Mouse (Mus musculus) thymus, adult 2 months (tissue): ENCODE measurements at regions not wholly inside any gene's neighbourhood (a gene's known extent, or its start where the extent isn't known, plus 50 kb on each side); places are given as distances from the start of the nearest gene placed in this dataset.

ENCODE experiments used
- DNase-seq: peaks from one replicate; pipeline ENCODE4 v3.0.0; 2021
- H3K27ac ChIP-seq: fragments of 200-500 bp; 2 replicates; pipeline ENCODE4 v1.5.1; 2012; ENCODE audit warnings: low read length, control low read depth; ENCODE audit not compliant: control insufficient read depth, insufficient read depth
- H3K27me3 ChIP-seq: fragments of 200-500 bp; 2 replicates; pipeline ENCODE4 v1.6.1; 2012; ENCODE audit warnings: mild to moderate bottlenecking, low read length, moderate library complexity, mixed read lengths; ENCODE audit not compliant: control insufficient read depth, insufficient read depth
- H3K36me3 ChIP-seq: fragments of 200-500 bp; 2 replicates; pipeline ENCODE4 v1.6.1; 2012; ENCODE audit warnings: mild to moderate bottlenecking, low read length, moderate library complexity; ENCODE audit not compliant: control insufficient read depth, insufficient read depth
- H3K4me1 ChIP-seq: fragments of 200-500 bp; replicated peaks from 2 replicates; pipeline ENCODE4 v1.6.1; 2012; ENCODE audit warnings: low read length; ENCODE audit not compliant: control insufficient read depth, insufficient read depth
- H3K4me3 ChIP-seq: fragments of 200-500 bp; 2 replicates; pipeline ENCODE4 v1.5.1; 2012; ENCODE audit warnings: mild to moderate bottlenecking, low read length, control low read depth, moderate library complexity; ENCODE audit not compliant: control insufficient read depth, insufficient read depth
- CTCF ChIP-seq: fragments of 200-500 bp; IDR thresholded peaks from 2 replicates; pipeline ENCODE4 v1.5.1; 2012; ENCODE audit warnings: mild to moderate bottlenecking, control low read depth, low read length, moderate library complexity, borderline replicate concordance; ENCODE audit not compliant: control insufficient read depth, poor library complexity, insufficient read depth; ENCODE audit errors: extremely low read depth
- POLR2A ChIP-seq: fragments of 200-500 bp; IDR thresholded peaks from 2 replicates; pipeline ENCODE4 v1.6.1; 2012; ENCODE audit warnings: mild to moderate bottlenecking, low read length, control low read depth, moderate library complexity; ENCODE audit not compliant: control insufficient read depth, poor library complexity, insufficient read depth; ENCODE audit errors: extremely low read depth
- WGBS: fragments of 180-500 bp; shearing (Covaris S2); methylation state at CpG from one replicate; pipeline ENCODE4 v1.1.7; 2018; 5-methylcytosine and 5-hydroxymethylcytosine counted together

GRCm38 (mm10) chr1:168057479-168057878 lies 368.4 kb downstream of the Lmx1a start:
- Histone ChIP-seq H3K27me3 (no peaks in the 10 kb centered on the region), H3K27ac (no peak overlapping the region), H3K36me3 (no peaks in the 10 kb centered on the region), H3K4me1 (no peaks in the 10 kb centered on the region), H3K4me3 (no peak overlapping the region)
- DNase-seq = no peak
- TF ChIP-seq CTCF (no peak), POLR2A (no peak)
- 89% methylated on average over 9 of the region's 9 CpGs for WGBS

GRCm38 (mm10) chr1:168058769-168059168 lies 369.7 kb downstream of the Lmx1a start:
- Histone ChIP-seq H3K27me3 (no peaks in the 10 kb centered on the region), H3K4me3 (no peak overlapping the region), H3K4me1 (no peaks in the 10 kb centered on the region), H3K27ac (no peak overlapping the region), H3K36me3 (no peaks in the 10 kb centered on the region)
- no peak for DNase-seq
- WGBS = 97% methylated on average over 4 of the region's 4 CpGs
- TF ChIP-seq CTCF (no peak), POLR2A (no peak)

DNA sequence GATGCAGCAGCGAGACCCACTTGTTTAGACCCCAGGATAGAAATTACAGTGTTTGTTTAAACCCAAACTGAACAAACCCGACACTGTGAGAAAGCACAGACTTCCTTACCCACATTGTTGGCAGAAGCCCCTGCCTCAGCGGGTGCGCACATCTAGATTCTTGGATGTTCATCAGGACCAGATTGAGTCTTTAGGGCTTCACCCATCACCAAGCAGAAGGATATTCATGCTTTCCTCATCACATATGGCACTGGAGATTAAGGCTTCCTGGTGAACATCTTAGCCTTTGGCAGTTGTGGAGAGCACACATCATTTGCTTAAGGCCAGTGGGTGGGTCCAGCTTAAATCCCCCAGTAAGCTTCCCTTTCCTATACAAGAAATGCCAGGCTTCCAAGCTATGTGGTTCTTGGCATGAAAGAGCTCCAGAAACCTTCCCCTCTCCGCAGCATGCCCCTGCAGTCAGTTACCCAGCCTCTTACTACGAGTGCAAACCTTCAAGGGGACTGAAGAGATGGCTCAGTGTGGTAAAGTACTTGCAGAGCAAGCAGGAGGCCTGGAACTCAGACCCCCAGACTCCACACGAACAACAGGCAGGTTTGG lies 367.9 kb downstream of the Pbx1 start:
- TF ChIP-seq CTCF (no peak), POLR2A (no peak)
- H3K4me1 ChIP-seq = no peaks in the 10 kb centered on the region
- H3K27me3 ChIP-seq = no peaks in the 10 kb centered on the region
- 76% methylated on average over 7 of the region's 7 CpGs for WGBS
- DNase-seq = no peak
- H3K36me3 ChIP-seq = no peaks in the 10 kb centered on the region
- no peak overlapping the region for H3K4me3 ChIP-seq
- no peak overlapping the region for H3K27ac ChIP-seq

- no peaks in the 10 kb centered on the region for H3K4me1 ChIP-seq
- 78% methylated on average over 6 of the region's 6 CpGs for WGBS
- TF ChIP-seq CTCF (no peak), POLR2A (no peak)
- no peak overlapping the region for H3K4me3 ChIP-seq
- DNase-seq = no peak
- H3K27me3 ChIP-seq = no peaks in the 10 kb centered on the region
- no peaks in the 10 kb centered on the region for H3K36me3 ChIP-seq
- H3K27ac ChIP-seq = no peak overlapping the region
Measured at GRCm38 (mm10) chr1:168065598-168066041, 366.4 kb downstream of the Pbx1 start.

DNA sequence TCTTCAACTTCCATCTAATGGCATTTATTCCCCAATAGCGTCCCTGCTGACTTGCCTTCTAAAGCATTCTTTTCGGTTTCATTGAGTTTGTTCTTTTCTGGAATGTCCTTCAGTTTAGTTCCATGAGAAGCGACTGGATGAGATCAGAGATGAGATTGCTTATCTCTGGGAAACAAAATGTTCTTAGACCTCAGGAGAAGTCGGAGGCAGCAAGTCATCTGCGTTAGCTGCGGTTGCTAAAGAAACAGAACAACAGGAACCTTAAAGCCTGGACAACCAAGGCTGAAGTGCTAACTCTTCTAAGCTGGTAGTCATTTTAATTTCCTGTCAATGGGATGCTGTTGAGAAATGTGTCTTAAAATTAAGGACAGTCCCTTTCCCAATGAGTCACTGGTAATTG lies 365.3 kb downstream of the Pbx1 start:
- H3K4me3 ChIP-seq = no peak overlapping the region
- H3K36me3 ChIP-seq = no peaks in the 10 kb centered on the region
- 78% methylated on average over 6 of the region's 6 CpGs for WGBS
- no peaks in the 10 kb centered on the region for H3K27me3 ChIP-seq
- no peaks in the 10 kb centered on the region for H3K4me1 ChIP-seq
- TF ChIP-seq POLR2A (no peak), CTCF (no peak)
- DNase-seq = no peak
- no peak overlapping the region for H3K27ac ChIP-seq

GRCm38 (mm10) chr1:168068003-168068919 lies 363.8 kb downstream of the Pbx1 start:
- TF ChIP-seq POLR2A (no peak), CTCF (no peak)
- WGBS = 85% methylated on average over 9 of the region's 9 CpGs
- H3K27me3 ChIP-seq = no peaks in the 10 kb centered on the region
- H3K4me3 ChIP-seq = no peak overlapping the region
- DNase-seq = no peak
- no peaks in the 10 kb centered on the region for H3K4me1 ChIP-seq
- H3K36me3 ChIP-seq = no peaks in the 10 kb centered on the region
- no peak overlapping the region for H3K27ac ChIP-seq
